Mouse (Mus musculus) right cerebral cortex, postnatal 4 days (tissue): ENCODE data around the gene Cdk2.

Experiments used
- DNase-seq: peaks from one replicate; pipeline ENCODE4 v3.0.0-alpha.2; 2022

The Cdk2 gene

GRCm38 (mm10) chr10:128653866-128654265 lies 51.0 kb downstream of the Cdk2 start:
- DNase-seq, result no peak
